Mouse (Mus musculus) CD4-positive, CD25-positive, alpha-beta regulatory T cell, adult 4 months (primary cell): Measurements from ENCODE around the gene Glis2. TPM values are rescaled to one million over a fixed set of nuclear protein-coding genes. Genes with fewer than 3 reads are reported as not detected.

ENCODE experiments used
- ATAC-seq: one replicate; pipeline ENCODE4 v1.8.0; 2017
- polyA plus RNA-seq, 2 experiments: library from polyadenylated mRNA; unstranded; fragments of 100-300 nt; shearing (Covaris generic); gene quantifications; one replicate each; pipeline ENCODE4 v1.2.1; 2017

Glis2 gene
- polyA plus RNA-seq, 2 experiments from 2014 or later = 0.73 TPM; not detected in 1

DNA sequence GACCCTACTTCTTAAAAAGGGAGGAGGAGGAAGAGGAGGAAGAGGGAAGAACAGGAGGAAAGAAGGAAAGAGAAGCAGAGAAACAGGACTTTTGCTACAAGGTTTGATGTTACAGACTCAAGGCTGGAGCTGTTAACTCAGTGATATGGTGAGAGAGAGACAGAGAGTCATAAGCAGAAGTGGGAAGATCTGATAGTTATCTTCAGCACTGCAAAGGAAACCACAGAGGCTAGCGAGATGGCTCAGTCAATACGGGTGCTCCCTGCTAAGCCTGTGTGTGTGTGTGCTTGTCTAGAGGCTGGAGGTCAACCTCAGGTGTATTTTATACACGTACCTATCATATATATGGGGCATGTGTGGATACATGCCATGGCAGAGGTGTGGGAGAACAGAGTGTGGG is 10.7 kb upstream of the Glis2 start:
- ATAC-seq = peak; percentile 50

DNA sequence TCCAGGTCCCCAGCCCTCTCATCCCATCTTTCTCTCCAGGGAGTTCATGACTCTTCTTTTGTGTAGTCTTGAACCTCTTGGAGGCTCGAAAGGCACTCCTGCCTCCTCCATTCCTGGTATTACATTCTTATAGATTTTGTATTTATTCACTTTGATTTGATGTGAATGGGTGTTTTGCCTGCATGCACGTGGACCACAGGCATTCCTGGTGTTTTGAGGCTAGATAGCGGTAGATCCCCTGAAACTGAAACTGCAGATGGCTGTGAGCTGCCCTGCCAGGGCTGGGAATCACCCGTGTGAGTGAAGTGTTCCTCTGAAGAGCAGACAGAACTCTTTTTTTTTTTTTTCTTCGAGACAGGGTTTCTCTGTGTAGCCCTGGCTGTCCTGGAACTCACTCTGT is 10.1 kb upstream of the Glis2 start:
- no peak for ATAC-seq

DNA sequence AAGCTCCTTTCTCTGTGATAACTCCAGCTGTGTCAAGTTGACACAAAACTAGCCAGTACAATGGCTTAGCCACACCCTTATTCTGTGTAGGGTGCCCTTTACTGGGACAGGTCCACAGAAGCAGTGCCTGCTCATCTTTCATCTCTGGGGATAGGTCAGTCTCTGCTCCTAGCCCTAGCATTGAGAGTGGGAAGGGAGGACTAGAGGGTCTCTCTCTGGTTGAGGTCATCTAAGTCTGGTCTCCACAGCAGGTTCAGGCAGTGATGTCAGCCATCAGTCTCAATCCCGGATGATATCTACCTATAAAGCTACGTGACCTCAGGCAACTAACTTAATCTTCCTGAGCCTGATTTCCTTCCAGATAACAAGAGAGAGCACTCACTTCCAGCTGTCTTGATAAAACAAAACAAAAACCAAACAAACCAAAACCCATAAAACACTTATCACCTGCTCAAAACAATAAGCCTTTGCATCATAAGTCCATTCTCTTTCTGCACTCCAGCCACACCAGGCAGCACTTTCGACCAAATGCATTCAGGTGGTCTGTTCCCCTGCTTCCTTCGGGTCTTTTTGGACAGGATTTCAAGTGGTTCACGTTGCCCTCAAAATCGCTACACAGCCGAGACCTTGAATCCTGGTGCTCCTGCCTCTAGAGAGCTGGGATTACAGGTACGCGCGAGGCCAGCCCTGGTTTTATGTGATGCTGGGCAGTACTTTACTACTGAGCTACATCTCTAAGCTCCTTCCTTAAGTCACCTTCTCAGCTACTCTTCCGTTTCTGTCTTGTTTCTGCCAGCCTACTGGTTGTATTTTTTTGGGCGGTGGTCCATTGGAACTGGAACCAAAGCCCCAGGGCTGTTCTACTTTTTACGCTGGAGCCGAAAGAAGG is 8.6 kb upstream of the Glis2 start:
- peak; percentile 13 for ATAC-seq

DNA sequence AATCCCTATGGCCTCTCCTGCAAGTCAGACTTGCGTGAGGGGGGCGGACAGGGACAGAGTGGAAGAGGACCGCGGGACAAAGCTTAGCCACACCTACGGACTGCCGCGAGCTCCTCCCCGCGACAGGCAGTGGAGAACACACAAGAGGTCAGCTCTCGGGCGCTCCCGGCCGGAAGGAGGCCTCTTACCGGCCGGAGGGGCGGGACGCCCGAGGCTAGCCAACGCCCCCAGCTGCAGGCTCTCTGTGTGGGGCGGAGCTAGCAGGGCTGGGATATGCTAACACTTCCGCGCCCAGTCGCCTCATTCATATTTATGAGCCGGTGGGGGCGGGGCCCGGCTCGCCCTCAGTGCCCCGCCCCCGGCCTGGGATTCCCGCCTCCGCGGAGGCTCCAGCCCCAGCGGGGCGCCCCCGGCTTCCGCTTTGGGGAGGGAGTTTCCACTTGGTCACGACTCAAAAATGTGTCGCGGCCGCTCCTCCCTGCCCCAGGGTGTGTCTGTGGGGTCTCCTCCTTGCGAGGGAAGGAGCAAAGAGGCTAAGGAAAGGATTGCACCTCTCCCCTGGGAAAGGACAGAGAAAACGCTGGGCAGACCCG is 7.9 kb upstream of the Glis2 start:
- ATAC-seq = peak; percentile 89

DNA sequence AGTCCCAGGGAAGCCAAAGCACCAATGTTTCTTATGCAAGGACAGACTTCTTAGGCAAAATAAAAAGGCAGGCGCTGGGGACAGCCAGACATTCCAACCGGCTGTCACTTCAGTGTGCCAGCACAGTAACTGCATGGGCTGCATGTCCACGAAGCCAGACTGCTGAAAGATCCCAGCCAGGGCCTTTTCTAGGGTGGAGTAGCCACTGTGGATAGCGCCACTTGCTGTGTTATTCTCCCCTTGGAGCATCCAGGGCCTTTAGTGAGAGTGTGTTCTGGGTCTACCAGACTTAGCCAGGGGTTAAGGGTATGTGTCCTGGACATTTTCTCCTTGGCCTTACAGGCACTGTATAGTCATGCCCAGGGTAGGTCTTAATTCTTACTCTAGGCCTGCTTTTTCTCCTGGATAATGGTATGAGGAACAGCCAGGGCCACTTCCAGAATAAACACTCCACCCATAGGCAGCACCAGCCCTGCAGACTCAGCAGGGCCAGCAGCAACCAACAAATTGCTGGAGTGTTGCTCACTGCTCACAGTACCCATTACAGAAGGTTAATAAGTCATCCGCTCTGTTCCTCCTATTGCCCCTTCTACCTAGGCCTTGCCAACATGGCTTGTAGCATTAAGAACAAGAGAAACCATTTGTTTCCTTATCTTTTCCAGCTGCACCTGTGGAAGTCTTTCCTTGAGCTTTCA is 6.8 kb upstream of the Glis2 start:
- no peak for ATAC-seq

DNA sequence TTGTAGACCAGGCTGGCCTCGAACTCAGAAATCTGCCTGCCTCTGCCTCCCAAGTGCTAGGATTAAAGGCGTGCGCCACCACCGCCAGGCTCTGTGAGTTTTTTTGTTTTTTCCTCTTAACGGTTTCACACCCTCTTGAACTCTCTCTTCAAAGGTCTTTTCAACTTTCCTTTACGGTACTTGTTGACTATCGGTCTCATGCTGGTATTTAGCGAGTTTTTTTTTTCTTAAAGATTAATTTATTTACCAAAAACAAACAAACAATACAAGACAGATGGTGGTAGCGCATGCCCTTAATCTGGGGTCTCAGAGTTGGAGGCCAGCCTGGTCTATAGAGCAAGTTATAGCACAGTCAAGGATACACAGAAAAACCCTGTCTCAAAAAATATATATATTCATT is 4.3 kb upstream of the Glis2 start:
- no peak for ATAC-seq

DNA sequence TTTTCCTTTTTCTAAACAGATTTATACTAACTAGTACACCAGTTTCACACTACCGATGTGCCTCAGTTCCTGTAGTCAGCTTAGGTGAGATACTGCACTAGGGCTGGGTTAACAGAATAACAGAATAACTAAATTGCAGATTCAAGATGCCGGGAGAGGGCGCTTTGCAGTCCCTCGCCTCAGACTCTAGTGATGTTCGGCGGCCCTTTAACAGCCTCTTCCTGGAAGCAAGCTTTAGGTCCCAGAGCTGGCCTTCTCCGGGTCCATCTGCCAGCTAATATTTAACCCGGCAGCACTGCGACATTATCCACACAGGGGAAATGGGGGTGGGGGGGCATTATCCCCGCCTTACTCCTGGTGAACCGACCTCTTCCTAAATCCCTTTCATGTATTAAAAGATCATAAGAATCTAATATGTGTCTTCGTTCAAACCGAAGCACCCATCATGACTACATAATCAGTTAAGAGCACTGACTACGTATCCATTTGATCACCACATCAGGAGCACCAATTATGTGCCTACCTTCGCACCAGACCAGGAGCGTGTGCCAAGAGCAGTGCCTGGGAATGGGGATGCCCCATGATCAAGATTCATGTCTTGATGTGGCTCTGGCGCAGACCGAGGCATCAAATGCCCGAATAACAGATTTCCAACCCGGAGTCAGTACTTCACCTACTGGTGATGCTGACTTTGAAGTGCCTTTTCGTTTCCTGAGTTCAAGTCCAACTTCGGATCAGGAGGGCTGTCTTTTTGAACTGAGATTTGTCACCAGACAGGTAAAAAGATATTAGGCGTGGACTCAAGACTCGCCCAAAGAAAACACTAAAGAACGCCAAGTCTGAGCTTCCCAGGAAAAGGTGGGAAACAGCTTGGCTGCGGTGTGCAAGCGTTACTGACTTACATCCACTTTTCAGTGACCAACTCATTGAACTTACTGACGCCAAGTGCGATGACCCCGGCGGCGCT is 1.3 kb upstream of the Glis2 start:
- peak; percentile 36 for ATAC-seq

DNA sequence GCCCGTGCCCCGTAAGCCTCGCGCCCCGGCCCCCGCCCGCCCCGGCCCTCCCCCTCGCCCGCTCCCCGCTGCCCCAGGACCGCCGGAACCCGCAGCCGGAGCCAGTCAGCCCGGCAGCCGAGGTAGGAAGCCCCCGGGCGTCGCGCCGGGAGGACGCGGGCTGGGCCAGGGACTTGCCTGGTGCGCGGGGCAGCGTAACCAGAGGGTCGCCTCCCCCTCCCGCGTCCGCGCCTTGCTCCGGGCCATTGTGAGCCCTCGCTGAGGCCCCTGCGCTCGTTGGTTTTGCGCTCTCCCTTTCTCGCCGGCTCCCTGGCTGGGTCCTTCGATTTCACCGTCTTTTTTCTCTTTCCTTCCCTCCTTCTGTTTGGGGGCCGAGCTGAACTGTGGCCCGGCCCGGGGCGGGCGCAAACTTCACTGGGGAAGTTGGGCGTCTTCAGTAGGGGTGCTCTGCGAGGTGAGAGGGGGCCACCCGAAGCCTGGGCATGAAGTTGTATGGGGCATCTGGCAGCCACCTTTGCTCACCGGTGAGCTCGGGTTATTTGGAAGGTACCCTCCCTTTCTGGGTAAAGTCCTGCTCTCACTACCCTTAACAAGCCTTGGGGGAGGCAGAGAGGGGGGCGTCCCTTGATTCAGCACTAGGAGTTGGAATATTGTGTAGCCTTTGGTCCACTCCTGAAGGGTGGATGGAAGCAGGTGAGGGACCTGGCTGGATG is 457 bp downstream of the Glis2 start:
- ATAC-seq = peak; percentile 51

DNA sequence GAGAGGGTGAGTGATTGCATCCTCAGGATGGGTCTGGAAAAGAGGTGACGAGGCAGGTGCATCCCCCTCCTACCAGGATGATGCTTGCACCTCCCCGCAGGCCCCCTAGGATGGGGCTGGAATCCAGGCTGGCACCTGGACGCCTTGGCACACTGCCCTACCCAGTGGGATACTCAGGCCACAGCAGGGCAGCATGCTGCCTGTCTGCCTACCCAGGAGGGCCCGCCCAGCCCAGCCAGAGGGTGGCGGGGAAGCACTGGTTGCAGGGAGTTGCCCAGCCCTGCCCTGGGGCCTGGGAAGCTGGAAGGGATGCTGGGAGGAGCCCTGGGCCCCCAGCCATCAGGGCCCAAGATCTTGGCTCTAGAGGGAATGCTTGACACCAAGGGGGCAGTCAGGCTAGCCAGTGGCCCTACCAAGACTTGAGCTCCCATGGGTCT is 1.0 kb downstream of the Glis2 start:
- no peak for ATAC-seq

DNA sequence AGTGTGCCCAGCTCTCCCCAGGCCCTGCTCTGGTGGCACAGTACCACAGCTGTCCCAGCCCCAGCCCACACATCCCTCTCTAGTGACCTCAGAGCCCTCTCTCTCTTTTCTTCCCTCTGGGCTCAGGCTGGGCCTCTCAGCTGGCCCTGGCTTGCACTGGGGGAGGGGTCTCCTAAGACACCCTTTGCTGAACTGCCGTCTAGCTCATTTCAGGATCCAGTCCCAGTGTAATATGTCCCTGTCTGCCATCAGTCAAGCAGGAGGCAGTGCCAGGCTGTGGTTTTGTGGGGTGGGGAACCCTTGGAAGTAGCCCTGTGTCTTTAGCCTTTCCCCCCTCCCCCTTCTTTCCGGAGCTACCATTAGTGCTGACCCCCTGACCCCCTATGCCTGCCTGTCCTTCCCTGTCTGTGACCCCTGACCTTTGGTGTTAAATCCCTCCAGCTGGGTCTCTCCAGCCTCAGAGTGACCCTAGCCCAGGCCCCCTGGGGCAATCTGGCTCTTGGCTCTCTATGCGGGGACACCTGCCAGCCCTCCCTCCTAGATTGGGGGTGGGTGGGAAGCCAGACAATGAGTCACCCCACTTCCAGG is 1.7 kb downstream of the Glis2 start:
- no peak for ATAC-seq

DNA sequence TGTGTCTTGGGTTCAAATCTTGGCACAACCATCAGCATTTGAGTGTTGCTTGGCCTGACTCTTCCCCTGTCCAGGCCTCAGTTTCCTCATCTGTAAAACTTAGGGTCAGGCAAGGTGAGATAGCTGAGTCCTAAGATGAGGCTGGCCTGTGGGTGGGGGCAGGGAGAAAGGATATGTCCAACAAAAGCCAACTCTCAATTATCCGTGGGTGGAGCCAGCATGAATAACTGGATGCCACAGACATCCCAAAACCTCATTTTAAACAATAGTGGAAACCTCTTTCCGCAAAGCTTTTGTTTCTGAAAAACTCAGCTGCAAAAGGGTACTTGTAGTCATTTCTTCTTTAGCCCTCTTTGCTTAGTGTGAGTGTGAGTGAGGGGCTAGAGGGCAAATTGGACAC is 2.3 kb downstream of the Glis2 start:
- no peak for ATAC-seq

DNA sequence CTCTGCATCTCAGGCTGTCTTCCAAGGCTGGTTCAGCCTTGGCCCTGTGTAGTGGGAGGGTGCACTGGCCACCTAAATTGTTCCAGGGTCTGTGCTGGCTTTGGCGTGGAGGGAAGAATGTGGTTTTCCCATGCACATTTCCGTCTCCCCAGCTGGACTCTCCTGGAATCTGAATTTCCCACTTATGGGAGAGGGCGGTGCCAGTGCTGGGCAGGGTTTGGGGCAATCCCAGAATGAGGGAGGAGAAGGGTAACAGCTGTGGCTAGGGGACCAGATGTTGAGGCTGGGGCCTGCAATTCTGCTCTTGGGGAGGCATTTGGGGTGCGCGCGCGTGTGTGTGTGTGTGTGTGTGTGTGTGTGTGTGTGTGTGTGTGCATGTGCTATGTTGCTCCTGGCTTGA is 2.8 kb downstream of the Glis2 start:
- ATAC-seq = no peak

DNA sequence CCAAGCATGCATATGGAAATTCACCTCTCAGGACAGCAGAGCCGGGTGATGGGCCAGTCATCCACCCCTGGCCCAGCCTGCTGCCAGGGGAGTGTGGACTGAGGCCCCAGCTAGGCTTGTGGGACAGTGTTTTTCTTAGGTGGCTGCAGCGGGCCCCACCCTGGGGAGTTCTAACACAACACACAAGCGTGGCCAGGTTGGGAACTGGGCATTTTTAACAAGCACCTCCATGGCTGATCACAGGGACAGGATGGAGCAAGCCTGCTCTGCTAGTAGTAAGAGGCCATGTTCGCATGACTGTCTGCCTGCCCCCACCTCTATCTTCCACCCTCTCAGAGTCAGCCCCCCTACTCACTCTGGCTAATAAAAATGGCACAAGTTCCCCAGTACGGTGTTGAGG is 3.5 kb downstream of the Glis2 start:
- no peak for ATAC-seq

DNA sequence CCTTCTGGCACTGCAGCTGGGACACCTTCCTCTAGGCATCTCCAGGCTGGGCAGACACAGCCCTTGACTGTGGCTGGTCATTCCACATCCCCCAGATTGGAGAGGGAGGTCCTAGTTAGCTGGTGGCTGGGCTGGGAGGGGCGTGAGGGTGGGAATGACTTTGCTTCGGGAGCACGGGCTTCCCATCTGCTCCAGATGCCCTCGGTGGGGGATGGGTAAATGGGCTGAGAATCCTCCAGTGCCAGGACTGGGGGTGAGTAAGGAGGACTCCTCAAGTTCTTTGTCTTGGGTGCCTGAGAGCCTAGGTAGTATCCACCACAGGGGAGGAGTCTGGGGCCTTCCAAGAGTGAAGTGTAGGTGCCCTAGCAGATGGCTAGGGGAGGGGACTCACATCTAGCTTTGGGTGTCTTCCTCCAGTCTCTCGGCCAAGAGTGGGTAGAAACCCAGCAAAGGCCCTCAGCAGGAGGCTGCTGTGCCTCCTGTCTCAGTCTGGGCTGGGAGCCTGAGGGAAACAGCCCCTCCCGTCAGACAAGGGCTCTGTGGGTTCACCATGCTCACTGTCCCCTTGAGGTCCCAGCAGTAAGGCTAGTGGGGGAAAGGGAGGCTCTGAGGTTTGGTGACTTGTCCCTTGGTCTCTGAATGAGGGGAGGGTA is 4.5 kb downstream of the Glis2 start:
- ATAC-seq = no peak

DNA sequence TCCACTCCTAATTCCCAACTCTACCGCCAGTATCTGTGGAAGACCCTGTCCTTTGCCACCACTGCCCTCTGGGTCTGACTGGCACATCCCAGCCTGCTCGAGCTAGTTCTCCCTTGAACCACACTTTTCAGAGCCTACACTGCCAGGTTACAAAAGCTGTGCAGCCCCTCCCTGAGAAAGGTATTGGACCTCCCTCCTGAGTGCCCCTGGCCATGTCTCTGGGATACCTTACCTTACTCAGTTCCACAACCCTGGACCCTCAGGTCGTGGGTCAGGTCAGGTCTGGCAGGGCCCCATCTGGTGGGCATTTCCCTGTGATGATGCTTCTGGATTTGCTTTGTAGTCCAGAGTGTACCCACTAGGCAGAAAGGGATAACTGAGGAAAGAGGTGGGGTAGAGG is 5.1 kb downstream of the Glis2 start:
- ATAC-seq = no peak

DNA sequence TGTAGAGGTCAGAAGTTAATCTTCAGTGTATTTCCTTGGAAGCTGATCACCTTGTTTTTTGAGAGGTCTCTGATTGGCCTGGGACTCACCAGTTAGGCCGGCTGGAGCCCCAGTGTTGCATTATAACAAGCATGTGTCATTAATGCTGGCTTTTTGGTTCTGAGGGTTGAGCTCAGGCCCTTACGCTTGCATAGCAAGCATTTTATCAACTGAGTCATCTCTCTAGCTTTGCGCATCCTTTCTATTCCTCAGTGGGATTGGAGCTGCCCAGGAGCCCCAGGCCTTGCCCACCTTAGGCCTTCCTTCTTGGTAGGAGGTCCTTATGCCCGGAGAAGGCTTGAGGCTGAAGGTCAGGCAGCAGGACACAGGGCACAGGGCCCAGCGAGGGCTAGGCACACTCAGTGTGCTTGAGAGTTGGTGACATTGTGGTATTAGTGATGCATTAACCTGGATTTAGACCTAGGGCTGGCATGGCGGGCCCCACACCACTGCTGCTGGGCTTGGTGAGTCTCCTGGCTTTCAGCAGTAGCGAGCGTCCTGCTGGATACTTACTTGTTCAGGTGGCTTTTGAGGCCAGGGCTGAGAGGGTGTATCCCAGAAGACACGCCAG is 6.3 kb downstream of the Glis2 start:
- no peak for ATAC-seq

DNA sequence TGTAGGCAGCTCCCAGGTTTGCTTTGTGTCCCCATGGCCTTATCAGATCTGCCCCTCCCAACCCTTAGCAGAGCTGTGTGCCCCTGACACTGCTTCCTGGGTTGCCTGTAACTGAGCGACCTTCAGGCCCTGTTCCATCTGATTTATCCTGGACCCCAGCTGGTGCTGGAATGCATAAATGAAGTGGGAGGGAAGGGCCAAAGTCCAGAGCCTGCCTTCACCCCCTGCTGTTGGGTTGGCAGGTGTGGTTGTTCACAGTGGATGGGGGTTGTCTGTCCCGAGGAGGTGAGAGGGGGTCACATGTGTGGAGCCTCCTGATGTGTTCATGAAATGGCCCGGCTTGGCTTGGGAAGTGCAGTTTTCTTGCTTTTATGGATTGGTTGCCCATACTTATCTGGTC is 7.7 kb downstream of the Glis2 start:
- ATAC-seq = no peak

DNA sequence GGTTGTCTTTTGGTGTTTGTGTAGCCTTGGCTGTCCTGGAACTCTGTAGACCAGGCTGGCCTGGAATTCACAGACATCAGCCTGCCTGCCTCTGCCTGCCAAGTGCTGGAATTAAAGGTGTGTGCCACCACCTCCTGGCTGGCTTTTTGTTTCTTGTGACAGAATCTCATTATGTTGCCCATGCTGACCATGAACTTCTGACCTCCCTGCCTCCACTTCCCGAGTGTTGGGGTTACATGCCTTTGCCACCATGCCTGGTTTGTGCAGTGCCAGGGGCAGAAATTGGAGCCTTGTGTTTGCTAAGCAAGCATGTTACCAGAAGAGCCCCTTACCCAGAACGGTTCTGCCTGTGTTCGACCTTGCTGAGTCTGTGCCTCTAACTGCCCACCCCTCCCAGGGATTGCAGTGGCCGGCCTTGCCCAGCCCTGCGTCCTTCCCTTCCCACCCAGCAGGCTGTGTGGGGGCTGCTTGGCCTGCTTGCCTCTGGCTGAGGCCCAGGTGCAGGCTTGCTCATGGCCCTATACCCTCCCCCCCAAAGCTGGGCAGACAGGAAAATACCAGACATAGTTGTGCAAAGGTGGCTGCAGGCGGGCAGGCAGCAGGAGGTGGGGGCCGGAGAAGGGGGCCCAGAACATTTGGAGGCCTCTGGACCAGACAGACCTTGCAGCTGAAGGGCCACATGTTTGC is 8.4 kb downstream of the Glis2 start:
- no peak for ATAC-seq

DNA sequence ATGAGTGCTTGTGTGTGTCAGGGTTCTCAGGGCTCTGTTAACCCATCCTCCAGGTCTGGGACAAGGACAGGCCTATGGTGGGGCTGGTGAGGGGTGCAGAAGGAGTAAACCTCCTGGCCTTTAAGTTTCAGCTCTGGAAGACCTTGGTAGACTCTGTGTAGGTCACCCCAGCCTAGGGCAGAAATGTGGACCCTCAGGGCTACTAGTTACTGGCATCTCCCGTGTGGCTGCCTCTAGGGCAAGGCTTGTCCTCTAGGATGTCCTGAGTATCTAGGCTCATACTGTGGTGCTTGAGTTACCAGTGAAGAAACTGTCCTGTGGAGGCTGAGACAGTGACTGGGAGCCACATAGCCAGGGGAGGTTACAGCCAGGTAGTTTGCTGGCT is 8.9 kb downstream of the Glis2 start:
- no peak for ATAC-seq

DNA sequence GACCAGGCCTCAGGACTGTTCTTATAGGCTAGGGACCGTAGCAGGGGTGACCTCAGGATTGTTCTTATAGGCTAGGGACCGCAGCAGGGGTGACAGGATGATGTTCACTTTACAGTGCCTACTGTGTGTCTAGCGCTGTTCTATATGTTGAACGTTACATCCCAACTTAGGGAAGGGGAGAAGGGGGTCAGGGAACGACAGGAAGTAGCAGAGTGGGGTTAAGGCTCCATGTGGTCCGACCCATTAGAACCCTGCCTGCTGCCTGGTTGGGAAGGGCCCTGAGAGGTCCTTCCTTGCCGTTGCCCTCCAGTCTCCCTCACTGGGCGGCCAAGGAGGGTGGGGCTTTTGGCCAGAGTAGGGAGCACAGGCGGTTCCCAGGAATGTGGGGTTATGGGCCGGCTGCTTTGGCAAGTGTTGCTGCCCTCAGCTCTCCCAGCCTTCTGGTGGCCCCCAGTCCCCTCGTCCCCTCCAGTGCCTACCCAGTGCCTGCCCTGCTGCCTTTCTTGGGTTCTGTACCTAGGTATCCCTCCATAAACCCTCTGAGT is 9.9 kb downstream of the Glis2 start:
- no peak for ATAC-seq
